Mouse (Mus musculus) inflammation-experienced regulatory T-cells (primary cell): ENCODE data around the gene Olfr60. TPM values are rescaled to one million over a fixed set of nuclear protein-coding genes. Genes with fewer than 3 reads are reported as not detected.

Experiments
- polyA plus RNA-seq, 2 experiments: library from polyadenylated mRNA; unstranded; fragments of 100-300 nt; shearing (Covaris generic); gene quantifications; one replicate each; pipeline ENCODE4 v1.2.1; 2017

Olfr60 gene
- polyA plus RNA-seq = under 1 TPM; 0.30 to 0.80 TPM

DNA sequence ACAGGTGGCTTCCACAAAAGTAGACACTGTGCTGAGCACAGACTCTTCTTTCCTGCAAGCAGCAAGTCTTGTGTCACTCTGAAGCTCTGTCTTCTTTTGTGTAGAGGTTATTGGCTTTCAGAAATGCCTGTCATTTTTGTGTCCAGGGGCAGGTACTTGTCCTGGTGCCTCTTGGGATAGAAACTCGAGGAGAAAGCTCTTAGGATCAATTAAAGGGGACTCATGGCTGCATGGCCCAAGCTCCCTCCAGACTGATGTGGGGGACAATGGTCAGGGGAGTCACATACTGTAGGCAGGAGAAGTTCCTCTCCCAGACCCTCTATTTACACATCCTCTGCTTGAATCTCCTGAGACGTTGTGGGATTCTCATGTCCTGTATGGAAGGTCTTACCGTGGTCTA, at the start of gene Olfr60:
Gene Olfr60, minus strand, starts transcription at position 101 of the 400 bp plus-strand sequence.

DNA sequence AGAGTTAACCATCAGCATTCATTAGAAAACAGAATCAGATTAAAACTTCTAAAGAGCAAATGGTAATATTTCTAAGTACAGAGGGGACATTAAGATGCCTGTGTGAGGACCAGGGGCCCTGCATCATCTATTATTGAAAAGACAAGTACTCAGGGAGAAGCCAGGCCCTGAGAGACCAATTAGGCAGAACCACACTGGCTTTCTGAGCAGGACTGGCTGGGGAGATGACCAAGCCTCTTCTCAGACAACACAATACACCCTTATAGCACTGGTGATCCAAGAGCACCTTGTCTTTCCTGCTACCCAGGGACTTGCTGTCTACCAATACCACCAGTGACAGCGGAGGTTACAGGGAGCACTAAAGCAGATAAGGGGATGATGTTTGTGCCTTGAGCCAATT, 41.3 kb upstream of the Olfr60 start, which contains the start of gene Olfr531:
Gene Olfr531, minus strand, starts transcription at position 101 of the 400 bp plus-strand sequence.

DNA sequence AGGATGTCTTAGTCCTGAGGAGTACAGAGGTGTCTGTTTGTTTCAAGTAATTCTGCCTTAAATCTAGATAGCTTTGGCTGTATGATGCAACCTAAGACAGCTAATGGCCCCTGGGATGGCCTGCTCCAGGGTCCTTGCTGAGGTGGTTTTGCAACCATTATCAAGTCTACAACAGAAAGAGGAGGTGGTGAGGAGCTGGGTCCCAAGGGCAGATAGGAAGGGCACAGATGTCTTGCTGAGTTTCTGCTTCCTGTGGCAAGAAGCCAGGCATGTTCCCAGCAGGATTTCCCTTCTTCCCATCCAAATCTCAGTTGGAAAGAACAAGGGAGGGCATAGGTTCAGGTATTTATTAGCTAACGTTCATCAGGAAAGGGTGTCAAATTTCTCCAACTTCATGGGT, 14.8 kb upstream of the Olfr60 start, which contains the start of gene Olfr530:
Gene Olfr530, minus strand, starts transcription at position 101 of the 400 bp plus-strand sequence.

DNA sequence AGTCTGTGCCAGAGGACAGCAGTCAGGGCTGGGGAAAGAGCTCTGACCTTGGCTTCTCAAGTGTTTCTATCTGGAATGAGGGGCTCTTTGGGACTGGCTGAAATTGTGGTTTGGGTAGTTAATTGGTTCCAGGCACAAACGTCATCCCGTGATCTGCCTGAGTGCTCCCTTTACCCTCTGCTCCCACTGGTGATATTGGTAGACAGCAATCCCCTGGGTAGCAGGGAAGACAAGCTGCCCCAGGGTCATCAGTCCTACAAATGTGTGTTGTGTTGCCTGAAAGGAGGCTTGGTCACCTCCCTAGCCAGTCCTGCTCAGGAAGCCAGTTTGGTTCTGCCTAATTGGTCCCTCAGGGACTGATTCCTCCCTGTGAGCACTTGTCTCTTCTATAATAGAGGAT, 27.8 kb downstream of the Olfr60 start, which contains the start of gene Olfr527:
Gene Olfr527, plus strand, starts transcription at position 301 of the 400 bp plus-strand sequence.

DNA sequence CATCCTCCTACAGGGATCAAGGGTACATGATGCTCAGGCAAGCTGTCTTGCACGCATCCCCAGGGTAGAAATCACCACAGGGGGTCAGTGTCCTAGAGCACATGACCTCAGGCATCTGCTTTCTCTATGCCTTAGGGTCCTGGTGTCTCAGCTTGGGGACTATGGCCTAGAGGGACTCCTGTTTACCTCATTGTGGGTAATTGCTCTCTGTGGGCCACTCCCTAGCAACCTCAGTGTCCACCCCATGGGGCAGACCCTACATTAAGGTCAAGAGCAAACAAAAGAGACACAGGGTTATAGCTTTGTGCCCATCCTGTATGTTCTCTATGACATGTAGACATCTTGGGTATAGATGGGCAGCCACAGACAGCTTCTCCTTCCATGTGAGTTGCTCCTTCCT, 40.9 kb downstream of the Olfr60 start, which contains the start of gene Olfr525:
Gene Olfr525, plus strand, starts transcription at position 301 of the 400 bp plus-strand sequence.

Other genes starting within 250 kb of the Olfr60 start
- gene Paox, start 245.9 kb downstream of the Olfr60 start, polyA plus RNA-seq = 1 to 10 TPM; 4.2 to 4.9 TPM
- 10 to 100 TPM; 55.3 to 64.6 TPM for gene Echs1, start 245.2 kb downstream of the Olfr60 start, polyA plus RNA-seq
- 10 to 100 TPM; 31.9 to 43.1 TPM for gene Mtg1, start 224.1 kb downstream of the Olfr60 start, polyA plus RNA-seq
- 1 to 10 TPM in 1 of 2 experiments, not detected in 1; 1.3 TPM for gene Sprn, start 206.8 kb downstream of the Olfr60 start, polyA plus RNA-seq
- gene Olfr522, start 196.9 kb downstream of the Olfr60 start, polyA plus RNA-seq = under 1 TPM; 0.42 to 0.65 TPM
- not detected for gene Olfr523, start 188.5 kb downstream of the Olfr60 start, polyA plus RNA-seq
- under 1 TPM; 0.09 to 0.12 TPM for gene Olfr524, start 155.7 kb downstream of the Olfr60 start, polyA plus RNA-seq
- 1 to 10 TPM in 1 of 2 experiments, under 1 TPM in 1; 0.06 to 1.2 TPM for gene Cd163l1, start 143.4 kb downstream of the Olfr60 start, polyA plus RNA-seq
- 10 to 100 TPM in 1 of 2 experiments, under 1 TPM in 1; 0.19 to 12.3 TPM for gene 5830411N06Rik, start 114.4 kb downstream of the Olfr60 start, polyA plus RNA-seq
- 1 to 10 TPM in 1 of 2 experiments, under 1 TPM in 1; 0.36 to 1.1 TPM for gene Olfr525, start 40.8 kb downstream of the Olfr60 start, polyA plus RNA-seq
- gene Olfr527, start 27.7 kb downstream of the Olfr60 start, polyA plus RNA-seq = not detected
- under 1 TPM in 1 of 2 experiments, not detected in 1; 0.76 TPM for gene Olfr530, start 14.7 kb upstream of the Olfr60 start, polyA plus RNA-seq
- gene Olfr531, start 41.2 kb upstream of the Olfr60 start, polyA plus RNA-seq = under 1 TPM; 0.05 to 0.76 TPM
- gene Olfr532, start 60.0 kb upstream of the Olfr60 start, polyA plus RNA-seq = 1 to 10 TPM in 1 of 2 experiments, under 1 TPM in 1; 0.29 to 1.4 TPM
- under 1 TPM in 1 of 2 experiments, not detected in 1; 0.67 TPM for gene Olfr533, start 101.7 kb upstream of the Olfr60 start, polyA plus RNA-seq
- under 1 TPM in 1 of 2 experiments, not detected in 1; 0.04 TPM for gene Olfr535, start 122.5 kb upstream of the Olfr60 start, polyA plus RNA-seq
- gene Olfr536, start 145.7 kb upstream of the Olfr60 start, polyA plus RNA-seq = not detected
- not detected for gene Olfr538, start 206.2 kb upstream of the Olfr60 start, polyA plus RNA-seq
- gene Olfr46, start 239.6 kb upstream of the Olfr60 start, polyA plus RNA-seq = under 1 TPM; 0.06 to 0.12 TPM